Mouse (Mus musculus) CH12.LX (cell line): ENCODE measurements around the gene Prm2. TPM values are rescaled to one million over a fixed set of nuclear protein-coding genes. Genes with fewer than 3 reads are reported as not detected.

ENCODE experiments used
- DNase-seq: peaks from one replicate; pipeline ENCODE4 v3.0.0-alpha.2; 2013; ENCODE audit errors: extremely low read depth
- H3K27ac ChIP-seq: 2 replicates; pipeline ENCODE4 v1.5.1; 2012; ENCODE audit warnings: low read depth, mild to moderate bottlenecking, control low read depth, moderate library complexity; ENCODE audit not compliant: insufficient read depth
- H3K27me3 ChIP-seq: replicated peaks from 2 replicates; pipeline ENCODE3; 2012; ENCODE audit warnings: inconsistent platforms
- H3K36me3 ChIP-seq, 2 experiments: replicated peaks in 1 of 2; 2 replicates each; pipeline versions ENCODE3 to v1.6.1; 2012; ENCODE audit warnings: inconsistent platforms in 1 of 2, low read length in 1 of 2, mild to moderate bottlenecking in 1 of 2, mixed read lengths in 1 of 2, moderate library complexity in 1 of 2; ENCODE audit not compliant: control insufficient read depth in 1 of 2, insufficient read depth in 1 of 2
- H3K4me1 ChIP-seq, 2 experiments: 2 replicates each; pipeline ENCODE4 v1.6.1; 2012; ENCODE audit warnings: inconsistent platforms in 1 of 2, moderate library complexity in 1 of 2; ENCODE audit not compliant: insufficient read depth in 2 of 2, control insufficient read depth in 1 of 2
- H3K4me2 ChIP-seq: 2 replicates; pipeline ENCODE4 v1.6.1; 2012; ENCODE audit warnings: low read depth, mild to moderate bottlenecking, control low read depth; ENCODE audit not compliant: poor library complexity, insufficient read depth, severe bottlenecking
- H3K4me3 ChIP-seq, 3 experiments: fragments of 150-350 bp in 1 of 3; sonication (generic) in 1 of 3; replicated peaks in 1 of 3; 2 replicates each; pipeline versions ENCODE3 to v1.5.1; 2011 to 2012; ENCODE audit warnings: low read depth in 2 of 3, low read length in 2 of 3, mild to moderate bottlenecking in 2 of 3, moderate library complexity in 2 of 3, control low read depth in 1 of 3, improper control_type of control experiment in 1 of 3, inconsistent platforms in 1 of 3, mixed read lengths in 1 of 3; ENCODE audit not compliant: poor library complexity in 1 of 3
- H3K79me2 ChIP-seq: replicated peaks from 2 replicates; pipeline ENCODE4 v1.6.1; 2012; ENCODE audit warnings: mild to moderate bottlenecking, moderate library complexity; ENCODE audit not compliant: control insufficient read depth, poor library complexity, insufficient read depth, severe bottlenecking; ENCODE audit errors: extremely low read depth
- H3K9ac ChIP-seq: 2 replicates; pipeline ENCODE4 v1.6.1; 2012; ENCODE audit warnings: low read depth, mild to moderate bottlenecking, control low read depth, moderate library complexity; ENCODE audit not compliant: insufficient read depth
- H3K9me3 ChIP-seq: replicated peaks from 2 replicates; pipeline ENCODE3; 2012; ENCODE audit warnings: low read length, inconsistent platforms, mixed read lengths
- CHD1 ChIP-seq: IDR thresholded peaks from 2 replicates; pipeline ENCODE4 v1.6.1; 2012; ENCODE audit warnings: low read depth, low read length, improper control_type of control experiment, inconsistent platforms
- E2F4 ChIP-seq: IDR thresholded peaks from 2 replicates; pipeline ENCODE4 v1.6.1; 2011; ENCODE audit warnings: low read depth, low read length, improper control_type of control experiment; ENCODE audit not compliant: insufficient replicate concordance
- GABPA ChIP-seq: IDR thresholded peaks from 2 replicates; pipeline ENCODE4 v1.6.1; 2012; ENCODE audit warnings: low read depth, low read length, improper control_type of control experiment, inconsistent platforms; ENCODE audit not compliant: insufficient replicate concordance
- JUN ChIP-seq: IDR thresholded peaks from 2 replicates; pipeline ENCODE4 v1.6.1; 2011; ENCODE audit warnings: low read depth, mild to moderate bottlenecking, low read length, improper control_type of control experiment, moderate library complexity; ENCODE audit not compliant: insufficient read depth
- JUND ChIP-seq: conservative IDR thresholded peaks from 2 replicates; pipeline ENCODE4 v1.6.1; 2011; ENCODE audit warnings: low read depth, low read length, improper control_type of control experiment
- KAT2A ChIP-seq: IDR thresholded peaks from 2 replicates; pipeline ENCODE4 v1.6.1; 2012; ENCODE audit warnings: low read length, improper control_type of control experiment, inconsistent platforms; ENCODE audit not compliant: insufficient replicate concordance
- MAX ChIP-seq: IDR thresholded peaks from 2 replicates; pipeline ENCODE4 v1.6.1; 2011; ENCODE audit warnings: low read length, improper control_type of control experiment
- MAZ ChIP-seq: IDR thresholded peaks from 2 replicates; pipeline ENCODE4 v1.6.1; 2012; ENCODE audit warnings: low read depth, mild to moderate bottlenecking, inconsistent platforms, low read length, improper control_type of control experiment, moderate library complexity
- MXI1 ChIP-seq: IDR thresholded peaks from 2 replicates; pipeline ENCODE4 v1.6.1; 2011; ENCODE audit warnings: mild to moderate bottlenecking, low read depth, low read length, improper control_type of control experiment
- MYC ChIP-seq: IDR thresholded peaks from 2 replicates; pipeline ENCODE4 v1.6.1; 2011; ENCODE audit warnings: low read depth, mild to moderate bottlenecking, improper control_type of control experiment, low read length
- NELFE ChIP-seq: IDR thresholded peaks from 2 replicates; pipeline ENCODE4 v1.6.1; 2011; ENCODE audit warnings: low read depth, low read length, improper control_type of control experiment
- RAD21 ChIP-seq: IDR thresholded peaks from 2 replicates; pipeline ENCODE4 v1.6.1; 2011; ENCODE audit warnings: low read depth, mild to moderate bottlenecking, low read length, improper control_type of control experiment, moderate library complexity
- SMC3 ChIP-seq: IDR thresholded peaks from 2 replicates; pipeline ENCODE4 v1.6.1; 2011; ENCODE audit warnings: low read depth, low read length, improper control_type of control experiment
- USF1 ChIP-seq: IDR thresholded peaks from 2 replicates; pipeline ENCODE4 v1.6.1; 2014; ENCODE audit warnings: low read depth, mild to moderate bottlenecking, inconsistent platforms, low read length, improper control_type of control experiment
- ZMIZ1 ChIP-seq: IDR thresholded peaks from 2 replicates; pipeline ENCODE4 v1.6.1; 2012; ENCODE audit warnings: low read depth, mild to moderate bottlenecking, inconsistent platforms, low read length, improper control_type of control experiment
- dilution Hi-C: fragments of 300-500 bp; cut with MboI; formaldehyde crosslinking; loops from 2 replicates; pipeline ENCODE4 v1.14.3; 2020; ENCODE audit warnings: low sequenced_read_pairs; ENCODE audit not compliant: extremely low pct_unique_long_range_greater_than_20kb, extremely low pct_ligation_motif_present
- in situ Hi-C: fragments of 300-500 bp; cut with MboI; formaldehyde crosslinking; loops from 3 replicates; pipeline ENCODE4 v1.14.3; 2019; ENCODE audit warnings: low sequenced_read_pairs, low pct_ligation_motif_present, low pct_unique_long_range_greater_than_20kb, mixed read lengths
- polyA plus RNA-seq: library from polyadenylated mRNA; unstranded; fragments of >175 nt; gene quantifications from 2 replicates; pipeline ENCODE4 v1.2.1, GENCODE M21; 2012; ENCODE audit warnings: low read depth; ENCODE audit not compliant: insufficient read length
- total RNA-seq, 2 experiments: library from RNA; depleted of rRNA; stranded (reverse); fragments of 300-350 nt in 1 of 2; fragments of >200 nt in 1 of 2; gene quantifications; 2 replicates each; pipeline ENCODE4 v1.2.3; 2012 to 2014

Gene Prm2
- total and polyA plus RNA-seq, 3 experiments: not detected

DNA sequence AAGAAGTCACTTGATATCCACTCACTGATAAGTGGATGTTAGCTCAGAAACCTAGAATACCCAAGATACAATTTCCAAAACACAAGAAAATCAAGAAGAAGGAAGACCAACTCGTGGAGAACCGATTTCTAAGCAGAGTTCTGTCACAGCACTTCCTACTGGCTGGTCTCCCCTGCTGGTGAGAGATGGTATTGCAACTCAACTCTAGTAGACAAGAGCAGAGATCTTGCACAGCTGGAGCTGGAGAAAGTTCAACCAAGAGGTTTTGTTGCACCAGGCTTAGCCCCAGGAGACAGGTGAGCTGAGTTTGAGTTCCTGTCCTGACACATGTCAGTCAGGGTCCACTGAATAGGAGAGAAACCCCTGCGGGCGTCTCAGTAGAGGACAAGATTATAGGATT lies 28.8 kb downstream of the Prm2 start (continued):
- TF ChIP-seq E2F4 (no peak), SMC3 (peak; percentile 84)

DNA sequence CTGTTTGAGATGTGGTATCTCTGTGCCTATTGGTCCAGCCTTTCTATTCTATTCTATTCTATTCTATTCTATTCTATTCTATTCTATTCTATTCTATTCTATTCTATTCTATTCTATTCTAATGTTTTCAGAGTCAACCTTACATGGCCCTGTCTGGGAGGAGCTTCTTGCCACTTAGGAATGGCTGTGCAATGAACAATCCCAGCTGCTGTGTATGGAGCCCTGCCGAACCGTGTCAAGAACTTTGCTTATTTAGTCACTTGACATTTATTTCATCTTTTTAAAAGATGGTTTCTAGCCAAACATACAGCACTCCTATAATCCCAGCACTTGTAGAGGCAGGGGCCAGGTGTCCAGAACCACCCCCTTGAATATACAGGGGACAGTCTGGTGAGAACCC lies 31.6 kb downstream of the Prm2 start:
- peaks cover 3% of the 10 kb centered on the region for H3K27me3 ChIP-seq
- no peak overlapping the region for H3K27ac ChIP-seq
- dilution Hi-C loops: no loop called here

DNA sequence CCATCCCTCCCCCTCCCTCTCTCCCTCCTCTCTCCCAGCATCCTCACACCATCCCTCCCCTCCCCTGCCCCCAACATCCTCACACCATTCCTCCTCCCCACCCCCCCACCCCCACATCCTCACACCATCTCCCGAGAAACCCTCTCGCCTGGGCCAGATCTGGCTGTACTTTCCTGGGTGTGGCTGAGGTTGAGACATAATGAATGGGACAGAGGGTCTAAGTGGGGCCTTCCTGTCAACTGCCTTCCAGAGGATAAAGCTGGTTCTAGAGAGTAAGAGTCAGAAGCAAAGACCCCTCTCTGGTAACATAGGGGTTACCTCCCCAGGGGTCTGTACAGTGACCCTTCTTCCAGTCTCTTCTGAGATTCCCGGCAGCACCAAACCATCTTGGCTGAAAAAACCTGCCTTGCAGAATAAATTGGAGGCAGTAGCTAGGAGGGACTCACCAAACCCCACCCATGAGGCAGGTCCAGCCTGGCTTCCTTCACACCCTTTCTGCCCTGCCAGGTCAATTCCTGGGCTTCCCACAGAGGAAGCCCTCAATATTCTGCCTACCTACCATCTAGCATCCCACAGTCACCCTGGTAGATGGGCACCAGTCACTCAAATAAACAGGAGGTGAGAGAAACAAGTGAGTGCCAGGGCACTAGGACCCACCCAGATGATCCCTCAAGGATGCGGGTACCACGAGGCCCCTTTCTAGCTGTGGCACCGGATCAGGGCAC lies 32.2 kb downstream of the Prm2 start:
- DNase-seq: no peak
- Histone ChIP-seq H3K9me3 (no peaks in the 10 kb centered on the region), H3K79me2 (no peaks in the 10 kb centered on the region), H3K36me3 (no peaks in the 10 kb centered on the region), H3K4me1 (peaks cover 28 to 53% of the 10 kb centered on the region in 2 experiments), H3K9ac (no peak overlapping the region), H3K4me3 (no peak overlapping the region), H3K27me3 (peaks cover 2% of the 10 kb centered on the region), H3K27ac (no peak overlapping the region), H3K4me2 (no peak overlapping the region)
- dilution Hi-C loops (no loop called here), in situ Hi-C loops (no loop called here)
- TF ChIP-seq JUND (no peak), KAT2A (no peak), USF1 (no peak)
- TF ChIP-seq, all 38 proteins: peak for 0

More for the DNA sequence above, 31.6 kb downstream of the Prm2 start:
- no peak overlapping the region for H3K9ac ChIP-seq
- no peak overlapping the region for H3K4me3 ChIP-seq
- in situ Hi-C loops: no loop called here
- no peaks in the 10 kb centered on the region for H3K79me2 ChIP-seq
- H3K4me2 ChIP-seq: no peak overlapping the region
- no peak for TF ChIP-seq MYC
- H3K36me3 ChIP-seq: no peaks in the 10 kb centered on the region
- H3K4me1 ChIP-seq: peaks cover 26 to 53% of the 10 kb centered on the region in 2 experiments
- no peak for DNase-seq
- H3K9me3 ChIP-seq: no peaks in the 10 kb centered on the region

DNA sequence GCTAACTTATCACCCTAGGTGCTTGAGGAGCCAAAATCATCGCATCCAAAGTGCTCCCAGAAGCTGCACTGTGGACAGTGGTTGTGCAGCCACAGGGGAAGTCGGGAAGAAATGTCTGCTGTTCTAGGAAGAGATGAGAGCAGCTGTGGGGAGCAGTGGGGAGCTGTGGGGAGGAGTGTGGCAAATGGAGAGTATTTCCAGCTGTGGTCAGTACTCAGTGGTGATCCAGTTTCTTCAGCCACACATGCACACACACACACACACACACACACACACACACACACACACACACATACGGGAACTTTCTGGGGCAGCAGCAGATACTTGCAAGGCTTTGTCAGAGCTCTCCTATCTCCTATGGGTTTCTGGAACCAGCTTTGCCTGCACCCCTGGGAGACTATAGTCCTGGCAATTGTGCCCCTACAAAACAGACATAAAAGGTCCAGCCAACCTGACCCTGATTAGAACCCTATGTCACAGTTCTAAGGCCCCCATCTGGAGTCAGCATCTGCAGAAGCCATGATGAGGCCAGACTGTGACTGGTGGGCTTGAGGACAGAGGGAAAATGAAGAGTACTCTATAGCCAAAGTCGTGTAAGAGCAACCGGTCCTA lies 33.3 kb downstream of the Prm2 start:
- no peak for DNase-seq
- Histone ChIP-seq H3K79me2 (no peaks in the 10 kb centered on the region), H3K9ac (no peak overlapping the region), H3K9me3 (no peaks in the 10 kb centered on the region), H3K4me3 (no peak overlapping the region), H3K27me3 (no peaks in the 10 kb centered on the region), H3K4me2 (no peak overlapping the region), H3K36me3 (no peaks in the 10 kb centered on the region), H3K27ac (no peak overlapping the region), H3K4me1 (peaks cover 31 to 53% of the 10 kb centered on the region in 2 experiments)
- dilution Hi-C loops (no loop called here), in situ Hi-C loops (no loop called here)
- TF ChIP-seq ZMIZ1: no peak
- no peak for TF ChIP-seq MXI1
- TF ChIP-seq MAZ: no peak
- TF ChIP-seq CHD1: no peak
- TF ChIP-seq GABPA: no peak
- no peak for TF ChIP-seq NELFE
- TF ChIP-seq JUND: no peak
- no peak for TF ChIP-seq MAX
- TF ChIP-seq RAD21: no peak
- no peak for TF ChIP-seq KAT2A
- no peak for TF ChIP-seq JUN
